Mouse (Mus musculus): ENCODE data around the gene Pgghg.
"Not testable (repeated sequence)": the region's sequence is repeated elsewhere in the genome, so short reads cannot be mapped to it uniquely, and the experiment has no call there.

The Pgghg gene

GRCm38 (mm10) chr7:140956556-140956869 is 15.3 kb downstream of the Pgghg start:
- no peak for DNase-seq

GRCm38 (mm10) chr7:140959181-140959901 is 18.1 kb downstream of the Pgghg start:
- peak; percentile 39 for DNase-seq

- DNase-seq: no peak
Observed at GRCm38 (mm10) chr7:140960026-140960425, 18.8 kb downstream of the Pgghg start.

DNA sequence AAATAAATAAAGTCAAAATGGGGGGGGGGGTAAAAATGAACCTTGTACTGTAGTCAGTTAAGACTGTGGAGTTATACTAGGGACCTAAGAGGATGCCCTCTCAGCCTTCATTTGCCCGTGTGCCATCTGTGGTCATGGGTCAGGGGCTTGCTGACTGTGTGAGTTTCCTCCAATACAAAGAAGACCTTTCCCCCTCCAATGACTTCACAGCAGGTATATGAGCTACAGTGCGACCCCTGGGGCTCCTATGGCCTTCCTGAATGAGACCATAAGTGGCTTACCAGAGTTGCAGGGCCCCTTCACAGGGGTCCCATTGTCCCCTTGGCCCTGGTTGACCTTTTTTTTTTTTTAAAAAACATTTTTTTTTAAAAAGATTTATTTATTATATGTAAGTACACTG is 20.2 kb downstream of the Pgghg start:
- DNase-seq: no peak

- no peak for DNase-seq
Observed at GRCm38 (mm10) chr7:140962733-140963132, 21.5 kb downstream of the Pgghg start.

DNA sequence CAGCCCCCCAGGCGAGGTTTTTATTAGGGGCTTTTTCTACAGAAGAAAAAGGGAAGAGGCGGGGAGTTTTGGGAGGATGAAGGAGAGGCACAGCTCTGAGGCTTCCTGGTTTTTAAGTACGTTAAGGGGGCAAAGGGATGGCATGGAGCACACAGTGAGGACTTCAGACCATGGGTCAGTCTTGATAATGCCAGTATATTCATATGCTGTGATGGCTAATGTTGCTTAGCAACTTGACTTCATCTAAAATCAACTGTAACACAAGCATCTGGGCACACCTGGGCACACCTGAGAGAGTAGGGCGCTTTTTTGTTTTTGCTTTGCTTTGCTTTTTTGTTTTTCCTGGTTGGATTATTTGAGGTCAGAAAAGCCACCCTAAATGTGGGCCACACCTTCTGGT is 25.7 kb downstream of the Pgghg start, which contains the start of gene Ifitm1:
Ifitm1 (plus strand) TSS at position 301 of the 400 bp plus-strand sequence.
- DNase-seq: no peak

GRCm38 (mm10) chr7:140967862-140968591 is 26.8 kb downstream of the Pgghg start:
- DNase-seq: no peak

DNA sequence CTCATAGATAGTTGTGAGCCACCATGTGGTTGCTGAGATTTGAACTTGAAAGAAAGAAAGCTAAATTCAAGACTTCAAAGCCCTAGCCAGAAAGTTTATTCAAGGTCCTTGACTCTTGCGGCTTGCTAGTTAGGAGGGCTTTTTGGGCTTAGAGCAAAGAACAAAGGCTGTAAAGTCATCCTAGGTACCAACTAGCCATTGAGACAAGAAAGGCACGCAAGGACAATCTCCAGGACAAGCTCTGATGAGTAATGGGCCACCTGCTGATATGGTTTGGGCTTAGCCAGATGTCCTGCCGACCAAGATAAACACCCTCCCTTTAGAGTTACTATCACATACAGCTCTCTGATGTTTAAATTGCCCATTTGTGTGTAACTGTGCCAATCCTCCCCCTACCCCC is 27.5 kb downstream of the Pgghg start:
- DNase-seq: not testable (repeated sequence)

DNA sequence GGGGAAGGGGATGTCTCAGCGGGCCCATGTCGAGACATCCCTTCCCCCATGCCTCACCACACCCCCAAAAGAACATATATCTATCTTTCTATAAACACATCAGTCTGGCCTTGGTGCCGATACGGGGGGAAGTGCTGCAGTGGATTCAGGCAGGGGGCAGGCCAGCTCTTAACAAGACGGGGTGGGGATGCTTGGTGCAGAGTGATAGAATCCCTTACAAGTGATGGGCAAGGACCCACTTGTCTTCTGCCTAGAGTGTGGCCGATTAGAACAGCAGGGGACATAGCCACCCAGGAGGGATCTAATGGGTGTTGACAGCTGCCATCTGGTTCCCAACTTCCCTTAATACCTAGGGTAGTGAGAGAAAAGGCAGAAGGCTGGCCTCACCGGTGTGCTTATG is 29.7 kb downstream of the Pgghg start:
- no peak for DNase-seq

DNA sequence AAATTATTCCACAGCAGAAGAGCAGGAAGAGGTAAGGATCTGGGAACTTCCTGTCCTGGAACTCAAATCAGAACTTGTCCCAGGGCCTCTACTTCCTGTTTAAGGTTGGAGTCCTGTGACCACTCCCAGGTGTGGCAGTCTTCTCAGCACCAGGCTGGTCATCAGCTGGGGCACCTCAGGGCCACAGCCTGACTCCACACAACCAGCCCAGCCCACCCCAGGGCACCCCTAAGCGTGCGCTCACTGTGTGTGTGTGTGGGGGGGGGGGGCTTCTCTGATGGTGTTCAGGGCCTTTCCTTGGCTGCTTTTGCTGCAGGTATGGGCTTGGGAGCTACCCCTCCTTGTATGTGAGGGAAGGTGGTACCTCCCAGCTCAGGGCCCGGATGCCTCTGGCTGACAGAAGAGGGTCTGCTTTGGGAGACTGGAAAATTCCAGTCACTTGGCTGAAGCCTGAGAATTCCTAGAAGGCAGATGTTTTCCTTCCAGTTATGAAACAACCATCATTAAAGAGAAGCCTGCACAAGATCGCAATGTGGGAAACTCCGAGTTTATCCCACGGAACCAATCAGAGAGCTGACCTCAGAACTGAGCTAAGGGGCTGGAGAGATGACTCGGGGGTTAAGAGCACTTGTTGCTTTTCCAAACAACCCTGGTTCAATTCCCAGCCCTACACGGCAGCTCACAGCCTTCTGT is 30.4 kb downstream of the Pgghg start:
- no peak for DNase-seq

GRCm38 (mm10) chr7:140973396-140974165 is 32.4 kb downstream of the Pgghg start:
- DNase-seq: no peak

- no peak for DNase-seq
Observed at GRCm38 (mm10) chr7:140974940-140975339, 33.7 kb downstream of the Pgghg start.

DNA sequence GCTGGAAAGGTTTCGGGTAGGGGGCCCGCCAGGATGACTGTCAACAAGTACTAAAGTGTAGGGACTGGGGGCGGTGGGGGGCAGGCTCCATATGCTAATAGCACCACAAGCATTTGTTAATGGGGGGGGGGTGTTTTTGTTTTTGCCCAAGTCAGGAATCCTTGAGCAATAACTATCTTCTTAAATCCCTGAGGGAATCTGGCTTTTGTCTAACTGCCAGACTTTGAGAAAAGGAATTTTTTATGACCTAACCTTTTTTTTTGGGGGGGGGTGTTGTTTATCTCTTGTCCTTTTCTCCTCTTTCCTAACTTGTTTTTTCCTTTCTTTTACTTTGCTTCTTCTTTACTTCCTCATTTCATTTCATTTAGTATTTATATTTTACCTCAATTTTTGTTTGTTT is 34.3 kb downstream of the Pgghg start:
- DNase-seq: no peak

DNA sequence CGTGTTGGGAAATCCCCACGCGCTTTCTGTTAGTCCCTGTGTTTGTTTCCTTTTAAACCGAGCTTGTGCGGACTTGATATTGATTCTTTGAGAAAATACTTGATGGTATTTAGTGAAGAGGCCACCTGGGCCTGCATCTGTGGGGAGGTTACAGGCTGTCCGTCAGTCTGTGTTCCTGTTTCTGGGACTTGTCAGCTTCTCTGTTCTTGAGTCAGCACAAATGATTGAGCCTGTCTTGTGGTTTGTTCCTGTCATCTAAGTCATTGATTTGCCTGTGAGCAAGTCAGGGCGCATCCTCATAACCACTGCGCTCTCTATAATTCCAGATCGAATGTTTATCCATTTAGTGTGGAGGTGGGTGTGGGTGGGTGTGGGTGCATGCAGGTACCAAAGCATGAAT is 35.5 kb downstream of the Pgghg start:
- not testable (repeated sequence) for DNase-seq

DNA sequence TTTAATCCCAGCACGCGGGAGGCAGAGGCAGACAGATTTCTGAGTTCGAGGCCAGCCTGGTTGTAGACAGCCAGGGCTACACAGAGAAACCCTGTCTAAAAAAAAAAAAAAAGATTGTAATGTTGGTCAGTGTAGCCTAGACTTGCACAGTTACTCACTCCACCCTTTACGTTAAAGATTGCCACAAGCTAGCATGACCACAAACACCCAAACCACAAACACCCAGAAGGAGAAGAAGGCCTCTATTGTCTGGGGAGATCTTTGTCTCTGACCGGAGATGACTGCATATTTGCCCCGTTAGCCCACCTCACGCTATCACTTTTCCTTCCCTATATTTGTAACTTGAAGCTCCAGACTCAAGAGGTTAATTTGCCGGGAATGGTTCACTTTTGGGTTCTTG is 40.5 kb downstream of the Pgghg start:
- DNase-seq: no peak

- no peak for DNase-seq
Observed at GRCm38 (mm10) chr7:140982971-140983370, 41.8 kb downstream of the Pgghg start.

DNA sequence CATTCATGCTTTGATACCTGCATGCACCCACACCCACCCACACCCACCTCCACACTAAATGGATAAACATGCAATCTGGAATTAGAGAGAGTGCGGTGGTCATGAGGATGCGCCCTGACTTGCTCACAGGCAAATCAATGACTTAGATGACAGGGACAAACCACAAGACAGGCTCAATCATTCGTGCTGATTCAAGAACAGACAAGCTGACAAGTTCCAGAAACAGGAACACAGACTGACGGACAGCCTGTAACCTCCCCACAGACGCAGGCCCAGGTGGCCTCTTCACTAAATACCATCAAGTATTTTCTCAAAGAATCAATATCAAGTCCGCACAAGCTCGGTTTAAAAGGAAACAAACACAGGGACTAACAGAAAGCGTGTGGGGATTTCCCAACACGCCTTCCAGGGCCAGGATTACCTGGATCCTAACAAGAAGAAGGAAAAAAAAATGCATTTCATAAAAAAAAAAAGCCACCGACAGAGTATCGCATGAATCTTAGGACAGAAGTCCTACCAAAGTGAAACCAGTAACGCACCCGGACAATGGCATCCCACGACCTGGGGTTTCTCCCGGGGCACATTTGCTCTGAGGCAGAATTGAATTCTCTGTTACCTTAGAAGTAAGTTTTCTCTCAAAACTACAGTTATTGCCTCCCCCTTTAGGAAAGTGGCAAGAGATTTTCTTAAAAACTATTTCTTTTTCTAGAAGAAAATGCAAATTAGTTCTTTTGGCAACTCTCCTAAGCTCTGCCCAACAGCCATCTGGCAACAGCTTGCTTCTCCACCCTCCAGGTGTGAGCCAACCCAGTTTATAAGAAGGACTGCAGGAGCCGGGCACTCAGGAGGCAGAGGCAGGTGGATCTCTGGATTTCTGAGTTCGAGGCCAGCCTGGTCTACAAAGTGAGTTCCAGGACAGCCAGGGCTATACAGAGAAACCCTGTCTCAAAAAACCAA is 46.3 kb downstream of the Pgghg start:
- DNase-seq: no peak

DNA sequence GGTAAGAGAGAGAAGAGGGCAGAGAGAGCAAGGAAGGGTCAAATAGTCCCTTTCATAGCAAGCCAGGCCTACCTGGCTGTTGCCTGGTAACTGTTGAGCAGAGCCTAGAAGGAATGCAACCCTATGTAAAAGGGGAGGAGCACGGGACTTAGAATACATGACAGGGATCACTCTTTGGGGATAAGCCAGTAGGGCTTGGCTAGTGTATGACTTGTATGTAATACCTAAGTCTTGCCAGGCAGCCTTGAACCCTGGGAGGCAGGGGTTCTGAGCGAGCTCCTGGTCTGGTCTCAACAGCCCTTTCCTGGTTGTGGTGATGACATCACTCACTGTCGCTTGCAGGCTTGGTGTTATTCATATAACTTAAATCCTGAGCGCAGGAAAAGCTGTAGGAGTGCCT is 47.8 kb downstream of the Pgghg start:
- DNase-seq: no peak

- no peak for DNase-seq
Observed at GRCm38 (mm10) chr7:140990185-140990584, 49.0 kb downstream of the Pgghg start.

GRCm38 (mm10) chr7:140990622-140991021 is 49.4 kb downstream of the Pgghg start:
- DNase-seq: peak; percentile 28

GRCm38 (mm10) chr7:140991117-140991689 is 50.0 kb downstream of the Pgghg start:
- DNase-seq: peak; percentile 29
